Mouse (Mus musculus) C2C12 (cell line): ENCODE measurements at regions not wholly inside any gene's neighbourhood (a gene's known extent, or its start where the extent isn't known, plus 50 kb on each side); places are given as distances from the start of the nearest gene placed in this dataset.

ENCODE experiments used
- H3K27me3 ChIP-seq: one replicate; pipeline ENCODE4 v1.6.1; 2011; ENCODE audit not compliant: control insufficient read depth, insufficient read depth, insufficient read length
- H3K36me3 ChIP-seq: one replicate; pipeline ENCODE4 v1.6.1; 2011; ENCODE audit not compliant: control insufficient read depth, insufficient read depth
- H3K4me3 ChIP-seq: one replicate; pipeline ENCODE4 v1.5.1; 2011; ENCODE audit warnings: mild to moderate bottlenecking, control low read depth; ENCODE audit not compliant: poor library complexity, insufficient read depth, severe bottlenecking
- H3K79me2 ChIP-seq: one replicate; pipeline ENCODE4 v1.6.1; 2011; ENCODE audit not compliant: control insufficient read depth, insufficient read depth
- H3K79me3 ChIP-seq: one replicate; pipeline ENCODE4 v1.6.1; 2011; ENCODE audit warnings: low read depth, control low read depth
- H3ac ChIP-seq: one replicate; pipeline ENCODE3; 2011; ENCODE audit warnings: low read depth; ENCODE audit not compliant: control insufficient read depth, insufficient read length
- CEBPB ChIP-seq: IDR thresholded peaks from one replicate; pipeline ENCODE4 v1.6.1; 2011; ENCODE audit warnings: low read depth, mild to moderate bottlenecking, control low read depth, moderate library complexity
- CTCF ChIP-seq: IDR thresholded peaks from one replicate; pipeline ENCODE4 v1.5.1; 2011; ENCODE audit not compliant: control insufficient read depth, insufficient read depth, insufficient read length
- FOSL1 ChIP-seq: IDR thresholded peaks from one replicate; pipeline ENCODE4 v1.8.0; 2011; ENCODE audit warnings: mild to moderate bottlenecking, low read length; ENCODE audit not compliant: poor library complexity, insufficient read depth, severe bottlenecking
- MAX ChIP-seq: IDR thresholded peaks from one replicate; pipeline ENCODE4 v1.6.1; 2011; ENCODE audit warnings: mild to moderate bottlenecking, control low read depth
- MYOD1 ChIP-seq: IDR thresholded peaks from one replicate; pipeline ENCODE4 v1.6.1; 2011; ENCODE audit warnings: low read depth; ENCODE audit not compliant: control insufficient read depth, insufficient read length
- MYOG ChIP-seq: IDR thresholded peaks from one replicate; pipeline ENCODE4 v1.6.1; 2011; ENCODE audit not compliant: control insufficient read depth, insufficient read length; ENCODE audit errors: extremely low read depth
- USF1 ChIP-seq: IDR thresholded peaks from one replicate; pipeline ENCODE4 v1.6.1; 2011; ENCODE audit warnings: low read depth, mild to moderate bottlenecking, control low read depth, moderate library complexity

DNA sequence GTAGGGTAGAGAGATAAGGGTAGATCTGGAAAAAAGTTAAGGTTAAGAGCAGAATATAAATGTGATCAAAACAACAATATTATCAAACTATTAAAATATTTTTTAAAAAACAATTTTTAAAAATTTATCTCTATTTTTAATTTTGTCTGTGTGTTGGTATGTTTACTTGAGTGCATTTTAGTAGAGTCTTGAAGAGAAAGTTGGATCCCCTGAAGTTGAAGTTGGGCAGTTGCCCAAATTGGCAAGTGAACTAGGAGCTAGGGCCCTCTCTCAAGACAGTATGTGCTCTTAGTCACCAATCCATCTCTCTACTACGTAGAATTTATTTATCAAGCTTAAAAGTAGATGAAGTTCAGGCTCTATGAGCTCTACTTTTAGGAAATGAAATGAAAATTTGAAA lies 59.9 kb downstream of the Adamts1 start:
- H3K27me3 ChIP-seq, result no peaks in the 10 kb centered on the region
- TF ChIP-seq MYOG, result no peak
- TF ChIP-seq USF1, result no peak
- no peak for TF ChIP-seq CTCF
- no peak for TF ChIP-seq FOSL1
- no peak for TF ChIP-seq CEBPB
- TF ChIP-seq MYOD1, result no peak
- no peak for TF ChIP-seq MAX
- no peaks in the 10 kb centered on the region for H3K36me3 ChIP-seq
- H3K79me3 ChIP-seq, result no peaks in the 10 kb centered on the region
- H3ac ChIP-seq, result no peak overlapping the region
- H3K79me2 ChIP-seq, result no peaks in the 10 kb centered on the region
- H3K4me3 ChIP-seq, result no peak overlapping the region

DNA sequence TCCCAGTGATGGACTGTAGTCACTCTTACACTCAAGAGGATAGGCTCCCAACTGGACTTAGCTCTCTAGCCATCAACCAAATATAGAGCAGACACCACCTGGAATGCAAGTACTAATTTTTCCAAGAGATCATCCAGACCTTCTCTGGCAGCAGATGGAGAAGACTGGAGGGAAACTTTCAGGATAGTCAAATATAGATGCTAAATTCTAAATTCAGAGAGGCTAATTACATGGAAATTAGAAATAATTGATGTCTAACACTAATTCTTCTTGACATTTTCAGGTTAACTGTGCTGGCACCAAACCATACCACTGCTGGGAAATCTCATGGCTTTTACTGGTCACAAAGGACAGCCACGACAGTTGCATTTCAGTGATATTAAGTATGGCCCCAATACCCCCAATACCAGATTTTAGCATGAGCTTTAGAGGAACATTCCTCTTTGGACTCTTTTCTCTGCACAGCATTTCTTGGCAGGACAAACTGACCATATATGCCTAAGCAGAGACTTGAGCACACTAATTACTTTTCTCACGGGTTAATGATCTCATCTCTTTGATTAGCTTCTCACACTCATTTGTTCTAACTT lies 64.2 kb downstream of the Adamts1 start:
- Histone ChIP-seq H3ac (no peak overlapping the region), H3K79me2 (no peaks in the 10 kb centered on the region), H3K4me3 (no peak overlapping the region), H3K79me3 (no peaks in the 10 kb centered on the region), H3K27me3 (no peaks in the 10 kb centered on the region), H3K36me3 (no peaks in the 10 kb centered on the region)
- TF ChIP-seq USF1, result no peak
- no peak for TF ChIP-seq CEBPB
- no peak for TF ChIP-seq MYOD1
- no peak for TF ChIP-seq CTCF
- no peak for TF ChIP-seq MAX
- TF ChIP-seq FOSL1, result no peak
- no peak for TF ChIP-seq MYOG

GRCm38 (mm10) chr16:85728026-85728425 lies 74.9 kb downstream of the Adamts1 start:
- TF ChIP-seq MYOG (no peak), MYOD1 (no peak), FOSL1 (no peak), MAX (no peak), CTCF (no peak), CEBPB (no peak), USF1 (no peak)
- Histone ChIP-seq H3K4me3 (no peak overlapping the region), H3K27me3 (no peaks in the 10 kb centered on the region), H3ac (no peak overlapping the region), H3K36me3 (no peaks in the 10 kb centered on the region), H3K79me2 (no peaks in the 10 kb centered on the region), H3K79me3 (no peaks in the 10 kb centered on the region)

DNA sequence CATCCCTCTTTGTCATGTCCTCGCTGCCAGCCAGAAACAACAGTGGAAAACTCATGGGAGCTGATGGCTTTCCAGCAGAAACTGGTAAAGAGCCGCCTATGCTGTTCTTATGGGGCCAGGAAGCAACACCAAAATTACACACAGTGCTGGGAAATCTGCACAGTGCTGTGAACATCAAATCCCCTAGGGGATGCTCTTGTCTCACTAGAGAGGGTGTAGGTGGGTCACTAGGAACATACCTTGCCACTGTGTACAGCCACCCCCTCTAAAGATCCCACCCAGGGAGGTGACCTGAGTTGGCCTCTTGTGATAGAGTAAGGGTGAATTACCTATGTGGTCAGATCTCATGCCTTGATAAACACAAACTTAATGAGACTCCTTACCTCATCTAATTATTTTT lies 80.9 kb downstream of the Adamts1 start:
- Histone ChIP-seq H3K27me3 (no peaks in the 10 kb centered on the region), H3K36me3 (no peaks in the 10 kb centered on the region)
- TF ChIP-seq FOSL1, result no peak

GRCm38 (mm10) chr16:85712291-85712690 lies 90.6 kb downstream of the Adamts1 start:
- no peaks in the 10 kb centered on the region for H3K36me3 ChIP-seq
- no peak overlapping the region for H3ac ChIP-seq
- H3K79me2 ChIP-seq, result no peaks in the 10 kb centered on the region
- H3K4me3 ChIP-seq, result no peak overlapping the region
- H3K79me3 ChIP-seq, result no peaks in the 10 kb centered on the region
- no peak for TF ChIP-seq FOSL1
- TF ChIP-seq USF1, result no peak
- no peak for TF ChIP-seq MYOG
- TF ChIP-seq CEBPB, result no peak
- no peak for TF ChIP-seq MYOD1
- no peak for TF ChIP-seq CTCF
- no peak for TF ChIP-seq MAX
- no peaks in the 10 kb centered on the region for H3K27me3 ChIP-seq

More for the DNA sequence above, 80.9 kb downstream of the Adamts1 start:
- Histone ChIP-seq H3K4me3 (no peak overlapping the region), H3K79me3 (no peaks in the 10 kb centered on the region), H3K79me2 (no peaks in the 10 kb centered on the region), H3ac (no peak overlapping the region)

- Histone ChIP-seq H3K79me2 (no peaks in the 10 kb centered on the region), H3K79me3 (no peaks in the 10 kb centered on the region), H3K27me3 (no peaks in the 10 kb centered on the region), H3ac (no peak overlapping the region), H3K36me3 (no peaks in the 10 kb centered on the region), H3K4me3 (no peak overlapping the region)
- no peak for TF ChIP-seq USF1
- no peak for TF ChIP-seq MAX
- no peak for TF ChIP-seq CEBPB
- TF ChIP-seq MYOD1, result no peak
- TF ChIP-seq FOSL1, result no peak
- TF ChIP-seq MYOG, result no peak
- TF ChIP-seq CTCF, result no peak
These were observed 98.5 kb downstream of the Adamts1 start for GRCm38 (mm10) chr16:85704254-85705020.
